Mouse (Mus musculus) cortical plate, adult 2 months (tissue): Measurements from ENCODE around the gene Pex14.

Source experiments
- CTCF ChIP-seq: fragments of 200-500 bp; IDR thresholded peaks from 2 replicates; pipeline ENCODE4 v1.5.1; 2011; ENCODE audit warnings: mild to moderate bottlenecking, control low read depth, low read length; ENCODE audit not compliant: insufficient read depth; ENCODE audit errors: extremely low read depth
- POLR2A ChIP-seq: fragments of 200-500 bp; IDR thresholded peaks from 2 replicates; pipeline ENCODE4 v1.6.1; 2011; ENCODE audit warnings: mild to moderate bottlenecking, low read length, control low read depth; ENCODE audit not compliant: insufficient read depth; ENCODE audit errors: extremely low read depth

DNA sequence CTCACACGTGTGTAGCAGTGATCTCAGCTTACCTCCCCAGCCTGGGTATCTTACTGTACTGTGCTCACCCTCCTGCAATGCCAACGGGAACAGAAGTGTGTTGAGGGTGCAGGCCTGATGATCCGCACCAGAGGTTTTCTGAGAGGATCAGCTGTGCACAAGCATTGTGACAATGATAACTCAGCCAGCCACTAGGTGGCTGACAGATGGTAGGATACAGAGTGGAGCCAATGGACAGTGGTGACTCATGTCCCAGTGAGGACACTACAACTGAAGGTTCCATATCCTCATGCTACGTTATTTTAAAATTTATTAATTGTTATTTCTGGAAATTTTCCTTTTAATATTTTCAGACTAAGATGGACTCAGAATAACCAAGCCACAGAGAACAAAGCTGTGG, 68.2 kb downstream of the Pex14 start:
- no peak for TF ChIP-seq POLR2A
- peak; percentile 42; the same call in 1 of the 2 replicates for TF ChIP-seq CTCF
